Mouse (Mus musculus) induced T-regulatory cell, adult 2 months (primary cell): Measurements from ENCODE around the gene Ncapd2.

ENCODE experiments used
- DNase-seq: peaks from one replicate; pipeline ENCODE4 v3.0.0-alpha.2; 2012; ENCODE audit warnings: low read depth

The Ncapd2 gene

DNA sequence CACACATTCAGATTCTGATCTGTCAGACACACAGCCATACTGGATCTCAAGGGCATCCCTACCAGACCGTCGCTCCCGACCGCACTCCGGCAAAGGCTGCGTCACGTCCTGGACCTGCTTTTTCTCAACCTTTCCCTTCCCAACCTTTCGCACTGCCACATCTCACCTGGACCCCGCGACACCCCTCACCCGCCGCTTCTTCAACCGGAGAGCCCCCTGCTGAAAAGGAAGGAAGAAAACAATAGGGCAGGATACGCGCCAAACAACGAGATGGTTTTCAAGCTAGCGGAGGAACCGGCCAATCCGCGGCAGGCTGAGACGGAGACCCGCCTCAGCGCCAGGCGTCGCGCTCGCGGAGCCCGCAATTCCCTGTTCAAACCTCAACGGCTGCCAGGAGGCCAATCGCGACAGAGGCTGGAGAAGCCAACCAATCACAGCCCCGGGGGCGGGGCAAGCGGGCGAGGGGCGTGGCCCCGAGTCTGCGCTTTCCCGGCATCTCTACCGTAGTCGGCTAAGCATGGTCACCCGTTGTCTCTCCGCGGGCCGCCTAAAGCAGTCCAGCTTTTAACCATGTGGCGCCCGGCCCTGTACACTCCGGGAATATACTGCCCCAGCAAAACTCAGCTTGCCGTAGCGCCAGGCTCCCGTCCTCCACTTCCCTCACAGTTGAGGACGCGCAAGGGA, at the start of gene Ncapd2, which contains the start of gene Mrpl51:
Ncapd2 (minus strand) TSS at position 370 of the 684 bp plus-strand sequence.
Mrpl51 (plus strand) TSS at position 470 of the 684 bp plus-strand sequence.
- peak; percentile 99 for DNase-seq

DNA sequence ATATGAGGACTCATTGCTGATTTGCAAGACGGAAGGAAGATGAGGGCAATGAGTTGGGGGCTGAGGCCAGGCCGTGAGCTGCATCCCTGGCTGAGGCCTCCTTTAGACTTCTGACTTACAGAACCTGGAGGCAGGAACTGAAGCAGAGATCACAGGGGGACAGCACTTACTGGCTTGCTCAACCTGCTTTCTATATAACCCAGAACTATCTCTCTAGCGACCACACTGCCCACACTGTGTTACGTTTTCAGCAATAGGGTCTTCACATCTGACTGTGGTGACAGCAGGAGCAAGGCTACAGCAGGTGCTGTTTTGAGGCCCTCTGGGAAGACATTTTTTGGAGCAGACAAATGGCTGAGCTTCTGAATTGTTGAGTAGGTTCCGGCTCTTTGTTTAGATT, 49.1 kb upstream of the Ncapd2 start:
- DNase-seq, result no peak

DNA sequence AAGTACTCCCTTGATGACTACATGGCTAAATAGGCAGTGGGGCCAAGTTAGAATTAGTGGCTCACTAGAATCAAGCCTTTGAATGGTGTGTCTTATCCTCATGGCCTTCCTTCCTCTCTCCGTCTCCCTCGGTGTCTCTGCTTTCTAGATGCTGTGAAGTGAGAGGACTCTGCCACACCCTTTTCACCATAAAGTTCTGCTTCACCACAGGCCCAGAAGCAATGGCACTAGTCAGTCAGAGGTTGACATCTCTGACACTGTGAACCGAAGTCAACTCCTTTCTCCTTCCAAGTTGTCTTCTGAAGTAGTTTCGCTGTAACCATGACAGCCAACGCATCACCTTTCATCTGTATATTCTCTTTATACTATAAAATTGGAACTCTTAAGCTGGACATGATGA, 48.0 kb upstream of the Ncapd2 start:
- peak; percentile 60 for DNase-seq

DNA sequence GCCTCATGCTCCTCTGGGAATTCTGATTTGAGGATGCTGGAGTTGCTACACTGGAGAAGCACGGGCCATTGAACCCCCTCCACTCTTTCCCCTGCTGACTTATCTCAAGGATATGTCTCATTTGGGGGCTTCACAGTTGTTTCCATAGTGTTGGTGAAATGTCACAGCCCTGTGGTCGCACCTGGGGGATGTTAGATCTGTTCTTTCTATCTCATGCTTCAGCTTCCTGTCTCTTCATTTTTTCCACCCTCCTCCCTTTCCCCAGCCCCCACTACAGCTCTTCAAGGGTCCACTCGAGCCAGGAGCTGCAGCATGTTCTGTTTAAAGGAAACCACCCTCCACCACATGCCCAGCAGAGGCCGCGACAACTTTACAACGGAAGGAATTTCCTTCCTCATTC, 46.9 kb upstream of the Ncapd2 start:
- DNase-seq, result peak; percentile 77

DNA sequence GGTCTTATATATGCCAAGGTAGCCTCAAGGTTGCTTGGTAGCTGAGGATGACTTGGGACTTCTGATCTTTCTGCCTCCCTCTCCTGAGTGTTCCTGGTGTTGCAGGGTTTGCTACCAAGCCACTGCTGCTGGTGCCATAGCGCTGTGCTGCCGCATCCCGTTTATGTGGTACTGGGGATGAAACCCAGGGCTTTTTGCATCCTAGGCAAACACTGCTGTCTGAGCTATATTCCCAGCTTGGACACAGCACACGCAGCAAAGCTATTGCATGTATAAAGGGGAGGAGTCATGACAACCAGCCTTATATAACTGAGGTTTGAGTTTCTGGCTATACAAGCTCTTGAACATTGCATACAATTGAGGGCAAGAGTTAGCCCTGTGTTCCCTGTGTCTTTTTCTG, 45.9 kb upstream of the Ncapd2 start:
- DNase-seq, result peak; percentile 79

GRCm38 (mm10) chr6:125236782-125237181, 45.3 kb upstream of the Ncapd2 start, which contains the start of gene Cd27:
Cd27 (minus strand) TSS chr6:125237010.
- DNase-seq, result peak; percentile 82

DNA sequence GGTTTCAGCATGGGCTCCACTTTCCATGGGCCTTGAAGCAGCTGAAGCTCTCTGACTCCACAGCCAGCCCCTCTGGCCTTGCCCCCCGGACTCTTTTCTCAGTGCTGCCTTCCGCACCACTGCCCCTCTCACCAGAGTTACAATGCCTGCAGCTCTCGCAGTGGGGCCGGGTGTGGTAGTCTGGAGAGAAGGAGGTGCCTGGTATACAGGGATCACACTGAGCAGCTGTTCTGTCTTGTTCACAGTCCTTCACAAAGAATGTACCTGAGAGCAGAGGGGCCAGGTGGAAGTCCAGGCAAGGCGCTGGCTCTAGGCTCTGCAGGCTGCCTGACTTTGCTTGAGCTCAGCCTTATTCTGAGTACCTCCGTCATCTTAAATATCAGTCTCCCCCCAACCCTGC, 44.8 kb upstream of the Ncapd2 start:
- DNase-seq, result no peak

- no peak for DNase-seq
Measured at GRCm38 (mm10) chr6:125234520-125234828, 43.0 kb upstream of the Ncapd2 start.

GRCm38 (mm10) chr6:125233816-125234519, 42.5 kb upstream of the Ncapd2 start:
- DNase-seq, result peak; percentile 55

- DNase-seq, result no peak
Measured at GRCm38 (mm10) chr6:125232516-125232915, 41.0 kb upstream of the Ncapd2 start.

- no peak for DNase-seq
Measured at GRCm38 (mm10) chr6:125232045-125232437, 40.5 kb upstream of the Ncapd2 start.

GRCm38 (mm10) chr6:125231117-125232044, 39.9 kb upstream of the Ncapd2 start, which contains the start of gene Tapbpl:
Tapbpl (minus strand) TSS chr6:125231860.
- DNase-seq, result peak; percentile 90

GRCm38 (mm10) chr6:125230571-125230970, 39.1 kb upstream of the Ncapd2 start:
- no peak for DNase-seq

DNA sequence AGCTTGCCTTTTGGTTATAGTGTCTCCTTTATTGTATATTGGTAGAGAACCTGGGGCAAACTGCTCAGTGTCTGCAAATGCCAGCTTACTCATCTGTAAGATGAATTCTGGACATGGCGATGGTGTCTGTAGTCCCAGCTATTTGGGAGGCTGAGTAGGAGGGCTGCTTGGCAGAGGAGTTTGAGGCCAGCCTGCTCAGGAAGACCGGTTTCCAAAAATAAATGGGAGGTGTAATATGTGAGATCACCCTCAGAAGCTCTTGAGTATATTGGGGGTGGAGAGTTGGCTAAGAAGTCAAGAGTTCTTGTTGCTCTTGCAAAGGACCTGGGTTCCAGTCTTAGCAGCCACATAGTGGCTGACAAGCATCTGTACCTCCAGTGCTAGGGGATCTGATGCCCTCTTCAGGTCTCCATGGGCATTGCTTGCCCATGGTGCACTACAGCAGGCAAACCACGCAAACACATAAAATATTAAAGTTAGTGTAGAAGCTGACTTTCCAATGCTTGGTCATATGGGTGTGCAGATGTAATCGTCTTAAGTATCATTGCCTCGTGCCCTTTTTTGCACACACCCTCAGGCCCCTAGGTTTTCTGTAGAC, 34.1 kb upstream of the Ncapd2 start:
- DNase-seq, result peak; percentile 71

DNA sequence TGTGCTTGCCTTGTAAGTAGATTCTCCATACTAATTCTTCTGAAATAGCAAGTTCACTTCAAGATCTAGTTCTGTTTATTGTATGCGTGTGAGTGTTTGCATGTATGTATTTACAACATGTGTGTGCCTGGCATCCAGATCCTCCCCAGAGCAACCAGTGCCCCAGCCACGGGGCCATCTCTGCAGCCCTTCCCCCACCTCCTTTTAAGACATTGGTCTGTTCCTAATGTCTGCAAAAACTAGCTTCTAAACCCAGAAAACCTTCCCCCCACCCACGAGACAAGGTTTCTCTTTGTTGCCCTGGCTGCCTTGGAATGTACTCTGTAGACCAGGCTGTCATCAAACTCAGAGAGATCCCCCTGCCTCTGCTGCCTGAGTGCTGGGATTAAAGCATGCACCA, 31.1 kb upstream of the Ncapd2 start:
- DNase-seq, result no peak

GRCm38 (mm10) chr6:125222146-125222545, 30.6 kb upstream of the Ncapd2 start:
- peak; percentile 93 for DNase-seq

DNA sequence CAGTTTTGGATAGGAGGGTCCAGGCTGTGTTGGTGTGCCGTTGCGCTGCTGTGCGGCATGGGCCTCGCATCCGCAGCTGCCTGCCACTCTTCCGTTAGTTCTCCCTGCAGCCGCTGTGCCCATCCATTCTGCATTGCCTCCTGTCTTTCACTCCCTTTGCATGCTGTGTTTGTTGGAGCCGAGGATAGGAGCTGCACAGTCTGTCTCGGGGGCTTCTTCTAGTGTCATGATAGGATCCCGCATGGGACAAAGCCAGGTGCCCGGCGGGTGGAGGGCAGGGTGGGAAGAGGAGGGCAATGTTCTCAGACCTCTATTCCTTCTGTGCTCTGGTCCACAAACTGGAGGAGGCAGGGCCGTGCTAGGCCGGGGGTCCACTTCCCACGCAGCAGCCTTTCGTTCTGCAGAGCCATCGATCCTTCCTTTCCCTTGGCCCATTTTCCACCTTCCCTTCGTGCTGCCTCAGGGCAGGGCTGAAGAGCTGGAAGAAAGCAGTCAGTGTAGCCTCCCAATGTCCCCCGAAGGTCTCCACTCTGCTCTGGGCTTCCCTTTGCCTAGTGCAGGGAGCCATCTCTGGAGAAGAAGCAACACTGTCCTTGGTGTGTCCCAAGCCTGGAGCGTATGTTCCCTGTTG, 29.7 kb upstream of the Ncapd2 start:
- DNase-seq, result no peak

DNA sequence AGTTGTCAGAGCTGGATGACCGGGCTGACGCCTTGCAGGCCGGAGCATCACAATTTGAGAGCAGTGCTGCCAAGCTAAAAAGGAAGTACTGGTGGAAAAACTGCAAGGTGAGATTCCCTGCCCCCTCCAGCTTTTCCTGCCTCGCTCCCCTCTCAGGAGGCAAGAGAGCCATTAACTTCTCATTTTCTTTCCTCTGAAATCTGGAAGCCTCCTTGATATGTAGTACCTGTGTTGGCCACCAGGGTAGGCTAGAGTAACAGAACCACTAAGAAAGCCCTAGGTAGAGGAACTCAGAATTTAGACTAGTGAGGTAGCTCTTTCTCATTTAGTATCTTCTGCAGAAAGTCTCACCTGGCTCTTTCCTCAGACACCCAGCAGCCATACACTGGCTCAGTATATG, 27.5 kb upstream of the Ncapd2 start:
- peak; percentile 91 for DNase-seq

DNA sequence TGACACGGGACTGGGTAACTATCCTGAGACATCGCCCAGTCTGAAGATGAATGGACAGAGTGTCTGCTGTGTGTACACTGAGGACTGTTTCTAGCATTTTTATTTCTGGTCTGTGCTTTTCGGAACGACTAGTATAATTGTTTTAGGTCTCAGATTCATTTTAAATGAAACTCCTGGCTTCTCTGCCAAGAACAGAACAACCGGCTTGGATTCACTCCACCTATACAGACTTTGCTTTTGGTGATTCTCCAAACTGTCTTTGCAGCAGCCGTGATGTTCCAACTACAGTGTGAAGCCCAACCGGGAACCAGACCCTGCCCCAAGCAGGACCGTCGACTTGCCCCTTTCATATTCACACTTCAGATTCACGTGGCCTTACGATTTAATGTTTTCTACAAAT, 26.4 kb upstream of the Ncapd2 start:
- DNase-seq, result no peak

GRCm38 (mm10) chr6:125216898-125217297, 25.4 kb upstream of the Ncapd2 start:
- DNase-seq, result peak; percentile 24

DNA sequence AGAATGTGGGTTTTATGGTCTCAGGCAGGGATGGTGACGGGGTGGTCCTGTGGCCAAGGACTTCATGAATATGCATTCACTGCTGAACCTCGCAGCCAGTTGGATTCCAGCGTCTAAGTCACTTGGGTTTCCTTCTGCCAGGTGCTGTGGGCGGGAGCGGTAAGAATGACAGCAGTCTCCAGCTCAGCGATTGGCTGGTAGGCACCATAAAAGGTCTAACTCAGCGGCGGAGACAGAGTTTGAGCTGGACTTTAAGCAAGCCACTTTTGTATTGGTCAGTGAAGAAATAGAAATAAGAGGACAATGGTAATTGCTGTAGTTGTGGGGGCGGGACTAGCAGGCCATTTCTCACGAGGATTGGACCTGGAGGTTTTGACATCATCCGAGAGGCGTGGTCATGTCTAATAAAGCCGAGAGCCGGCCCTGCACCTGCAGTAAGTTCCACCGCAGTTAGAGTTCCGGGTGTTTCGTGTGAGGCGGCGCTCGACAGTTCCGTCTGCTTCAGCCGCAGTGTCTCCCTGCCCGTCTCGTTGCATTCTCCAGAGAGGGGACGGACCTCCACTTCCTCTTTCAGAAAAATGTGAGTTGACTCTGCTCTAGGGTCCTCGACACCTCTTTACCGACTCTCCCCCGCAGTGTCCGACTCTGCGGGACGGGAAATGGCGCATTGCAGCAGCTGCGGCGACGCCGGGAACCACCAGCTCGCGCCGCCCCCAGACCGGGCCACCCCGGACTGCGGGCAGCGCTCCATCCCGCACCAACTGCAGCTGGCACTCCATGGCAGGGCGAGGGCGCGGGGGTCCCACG, 23.9 kb upstream of the Ncapd2 start, which contains the start of gene Vamp1:
Vamp1 (plus strand) TSS at position 404 of the 807 bp plus-strand sequence.
- DNase-seq, result peak; percentile 98
